Mouse (Mus musculus): ENCODE data around the gene Nfkbiz. TPM values are rescaled to one million over a fixed set of nuclear protein-coding genes. Genes with fewer than 3 reads are reported as not detected.

The Nfkbiz gene
- total and polyA plus RNA-seq, 2 experiments from 2014 or later: 1.7 to 6.8 TPM

DNA sequence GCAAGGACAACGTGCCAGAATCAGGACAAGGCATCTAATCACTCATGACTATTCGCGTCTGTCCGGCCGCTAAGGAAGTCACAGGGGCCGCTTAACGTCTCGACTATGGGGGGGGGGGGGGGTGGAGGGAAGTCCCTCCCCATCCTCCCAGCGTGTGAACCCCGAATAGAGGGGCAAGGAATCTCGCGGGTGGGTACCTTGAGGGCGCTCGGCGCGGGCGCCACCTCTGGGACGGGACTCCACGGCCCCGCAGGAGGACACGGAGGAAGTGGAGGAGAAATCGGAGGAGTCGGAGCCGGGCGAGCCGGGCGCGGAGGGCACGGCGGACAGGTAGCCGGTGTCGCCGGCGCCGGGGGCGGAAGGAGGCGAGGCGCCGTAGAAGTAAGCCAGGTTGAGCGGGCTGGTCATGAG lies 17.1 kb downstream of the Nfkbiz start:
- Histone ChIP-seq H3K9me3 (replicated peaks; ENCODE audit: control insufficient read depth, low read length) (no peaks in the 10 kb centered on the region), H3K36me3 (replicated peaks; ENCODE audit: control insufficient read depth, insufficient read depth, low read length) (peaks cover 14% of the 10 kb centered on the region), H3K9ac (replicated peaks; ENCODE audit: low read depth, low read length) (peak overlapping the region; percentile 83), H3K27me3 (ENCODE audit: control insufficient read depth, insufficient read depth, low read length) (no peaks in the 10 kb centered on the region), H3K27ac (ENCODE audit: low read depth) (peak overlapping the region; percentile 89), H3K4me2 (ENCODE audit: low read depth, low read length) (peak overlapping the region; percentile 87), H3K4me1 (ENCODE audit: control insufficient read depth, insufficient read depth) (no peaks in the 10 kb centered on the region), H3K4me3 (ENCODE audit: low read depth, low read length) (peak overlapping the region; percentile 95)
- WGBS: under 1% methylated on average over 39 of the region's 40 CpGs
- DNase-seq (ENCODE audit: low spot score) (peak; percentile 9), ATAC-seq (ENCODE audit: insufficient read depth, low read depth) (peak; percentile 18)
- TF ChIP-seq EP300 (IDR thresholded peaks at IDR 0.05; ENCODE audit: low read depth): no peak
- no peak for TF ChIP-seq CTCF (IDR thresholded peaks at IDR 0.05; ENCODE audit: low read depth)

DNA sequence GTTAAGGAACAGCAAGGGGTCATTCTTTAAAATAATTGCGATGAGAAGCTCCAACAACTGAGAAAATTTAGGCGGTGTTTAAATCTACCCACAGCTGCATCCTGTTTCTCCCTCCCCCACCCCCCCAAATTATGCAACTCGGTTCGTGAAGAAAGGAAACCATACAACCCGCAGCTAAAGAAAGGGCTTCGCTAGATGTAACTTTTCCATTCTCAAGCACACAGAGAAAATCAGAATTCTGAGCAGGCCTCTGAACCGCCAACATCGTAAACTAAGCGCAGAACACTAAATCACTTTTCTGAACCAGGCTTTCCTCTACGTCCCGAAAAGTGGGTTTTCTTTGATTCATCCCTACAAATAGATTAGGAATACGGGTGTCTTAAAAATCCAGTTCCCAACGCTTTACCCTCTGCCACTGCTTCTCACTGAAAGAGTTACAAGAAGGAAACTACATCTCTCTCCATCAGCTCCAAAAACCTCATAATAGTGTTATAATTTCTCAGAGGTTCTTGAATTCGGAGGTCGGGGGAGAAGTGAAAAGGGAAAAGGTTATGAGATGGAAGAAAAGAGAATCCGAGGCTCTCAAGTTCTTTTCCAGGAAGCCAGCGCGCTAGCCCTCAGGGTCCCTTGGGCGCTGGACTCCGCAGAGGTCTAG lies 17.7 kb downstream of the Nfkbiz start:
- WGBS: 22% methylated on average over 20 of the region's 20 CpGs
- H3K4me1 ChIP-seq (ENCODE audit: control insufficient read depth, insufficient read depth): no peaks in the 10 kb centered on the region
- ATAC-seq (ENCODE audit: insufficient read depth, low read depth): no peak; the same call in 1 of the 2 replicates

DNA sequence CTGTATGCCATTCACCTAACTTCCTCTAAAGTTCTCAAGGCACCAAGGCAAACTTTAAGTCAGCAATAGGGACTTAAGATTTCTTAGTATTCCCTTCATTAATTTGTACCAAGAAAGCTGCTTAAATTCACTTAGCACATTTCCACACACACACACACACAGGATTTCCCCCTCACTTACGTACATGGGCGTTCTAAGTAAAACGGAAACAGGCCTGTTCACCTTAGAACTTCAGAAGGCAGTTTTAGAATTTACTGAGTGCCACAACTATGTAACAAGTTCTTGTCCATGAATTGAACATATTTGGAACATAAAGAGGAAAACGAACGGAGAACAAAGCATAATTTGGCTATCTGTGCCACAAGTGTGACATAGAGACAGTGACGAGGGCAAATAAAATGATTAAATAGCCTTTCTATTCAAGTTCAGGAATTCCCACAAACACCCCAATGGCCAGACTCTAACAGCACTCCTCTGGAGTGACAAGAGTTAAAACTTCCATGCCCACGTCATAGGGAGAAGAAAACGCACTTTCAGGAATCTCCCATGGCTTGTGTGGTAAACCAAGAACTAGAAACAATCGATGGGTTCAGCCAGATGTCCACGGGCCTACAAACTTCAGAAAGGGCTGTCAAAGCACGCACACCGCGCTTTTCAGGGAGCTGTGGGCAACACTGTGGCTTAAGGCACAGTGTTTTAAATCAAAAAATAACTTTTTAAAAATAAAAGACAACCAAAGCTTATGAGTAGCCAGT lies 18.4 kb downstream of the Nfkbiz start:
- no peak for ATAC-seq (ENCODE audit: insufficient read depth, low read depth)
- H3K9ac ChIP-seq (replicated peaks; ENCODE audit: low read depth, low read length): peak overlapping the region; percentile 83
- H3K4me2 ChIP-seq (ENCODE audit: low read depth, low read length): peak overlapping the region; percentile 87
- 47% methylated on average over 13 of the region's 13 CpGs for WGBS
- peak overlapping the region; percentile 95 for H3K4me3 ChIP-seq (ENCODE audit: low read depth, low read length)
- peaks cover 26% of the 10 kb centered on the region for H3K36me3 ChIP-seq (replicated peaks; ENCODE audit: control insufficient read depth, insufficient read depth, low read length)
- no peaks in the 10 kb centered on the region for H3K4me1 ChIP-seq (ENCODE audit: control insufficient read depth, insufficient read depth)
- peak; percentile 10 for DNase-seq (ENCODE audit: low spot score)
- TF ChIP-seq EP300 (IDR thresholded peaks at IDR 0.05; ENCODE audit: low read depth) (no peak), CTCF (IDR thresholded peaks at IDR 0.05; ENCODE audit: low read depth) (no peak)
- H3K27ac ChIP-seq (ENCODE audit: low read depth): peak overlapping the region; percentile 89
- no peaks in the 10 kb centered on the region for H3K9me3 ChIP-seq (replicated peaks; ENCODE audit: control insufficient read depth, low read length)
- H3K27me3 ChIP-seq (ENCODE audit: control insufficient read depth, insufficient read depth, low read length): no peaks in the 10 kb centered on the region

More for the DNA sequence above, 17.7 kb downstream of the Nfkbiz start:
- H3K9me3 ChIP-seq (replicated peaks; ENCODE audit: control insufficient read depth, low read length): no peaks in the 10 kb centered on the region
- H3K9ac ChIP-seq (replicated peaks; ENCODE audit: low read depth, low read length): peak overlapping the region; percentile 83
- peak overlapping the region; percentile 89 for H3K27ac ChIP-seq (ENCODE audit: low read depth)
- H3K4me2 ChIP-seq (ENCODE audit: low read depth, low read length): peak overlapping the region; percentile 87
- peaks cover 19% of the 10 kb centered on the region for H3K36me3 ChIP-seq (replicated peaks; ENCODE audit: control insufficient read depth, insufficient read depth, low read length)
- peak overlapping the region; percentile 95 for H3K4me3 ChIP-seq (ENCODE audit: low read depth, low read length)
- DNase-seq (ENCODE audit: low spot score): peak; percentile 15
- TF ChIP-seq EP300 (IDR thresholded peaks at IDR 0.05; ENCODE audit: low read depth): no peak
- no peak for TF ChIP-seq CTCF (IDR thresholded peaks at IDR 0.05; ENCODE audit: low read depth)
- H3K27me3 ChIP-seq (ENCODE audit: control insufficient read depth, insufficient read depth, low read length): no peaks in the 10 kb centered on the region

- peak overlapping the region; percentile 89 for H3K27ac ChIP-seq (ENCODE audit: low read depth)
- ATAC-seq (ENCODE audit: insufficient read depth, low read depth): no peak
- peak overlapping the region; percentile 95 for H3K4me3 ChIP-seq (ENCODE audit: low read depth, low read length)
- H3K9me3 ChIP-seq (replicated peaks; ENCODE audit: control insufficient read depth, low read length): no peaks in the 10 kb centered on the region
- WGBS: 30% methylated on average over 15 of the region's 15 CpGs
- no peaks in the 10 kb centered on the region for H3K4me1 ChIP-seq (ENCODE audit: control insufficient read depth, insufficient read depth)
- 0 out of 2 replicates have a peak overlapping the region, but pooled peaks have one; percentile 83 for H3K9ac ChIP-seq (replicated peaks; ENCODE audit: low read depth, low read length)
- no peak for TF ChIP-seq EP300 (IDR thresholded peaks at IDR 0.05; ENCODE audit: low read depth)
- peaks cover 36% of the 10 kb centered on the region for H3K36me3 ChIP-seq (replicated peaks; ENCODE audit: control insufficient read depth, insufficient read depth, low read length)
- H3K4me2 ChIP-seq (ENCODE audit: low read depth, low read length): peak overlapping the region; percentile 87
- no peaks in the 10 kb centered on the region for H3K27me3 ChIP-seq (ENCODE audit: control insufficient read depth, insufficient read depth, low read length)
- DNase-seq (ENCODE audit: low spot score): peak; percentile 31
Measured at GRCm38 (mm10) chr16:55819186-55819861, 19.4 kb downstream of the Nfkbiz start.

DNA sequence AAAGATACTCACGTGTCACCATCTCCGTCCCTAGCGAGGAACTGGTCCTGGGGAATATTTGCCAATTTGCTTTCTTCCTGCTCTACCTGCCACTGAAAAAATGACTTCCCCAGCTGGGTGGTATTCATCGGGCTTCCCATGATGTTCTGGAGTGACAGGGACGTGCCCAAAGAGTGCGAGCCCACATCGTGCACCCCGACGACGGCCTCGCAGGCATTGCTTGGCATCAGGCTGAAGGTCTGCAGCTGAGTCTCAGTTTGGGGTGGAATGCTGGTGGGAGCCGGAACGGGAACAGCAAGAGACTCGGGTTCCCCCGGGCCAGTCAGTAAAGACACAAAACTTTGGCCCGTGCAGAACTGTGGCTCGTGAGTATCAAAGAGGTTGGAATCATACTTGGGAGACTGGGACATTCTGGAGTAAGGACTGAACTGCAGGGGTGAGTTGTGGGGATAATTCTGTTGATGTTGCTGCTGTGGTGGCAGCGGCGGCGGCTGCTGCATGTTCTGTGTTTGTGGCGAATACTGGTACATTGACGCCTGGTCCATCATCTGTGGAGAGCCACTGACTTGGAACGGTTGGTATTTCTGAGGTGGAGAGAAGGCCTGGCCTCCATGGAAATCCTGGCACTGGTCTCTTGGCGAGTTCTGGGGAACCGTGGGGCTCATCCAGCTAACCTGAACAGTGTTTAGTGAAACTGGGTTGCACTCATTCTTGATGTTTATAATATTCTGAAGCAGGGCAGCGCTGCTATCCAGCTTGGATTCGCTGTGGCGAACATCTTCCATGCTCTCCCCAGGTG lies 20.8 kb downstream of the Nfkbiz start:
- Histone ChIP-seq H3K4me3 (ENCODE audit: low read depth, low read length) (no peak overlapping the region), H3K36me3 (replicated peaks; ENCODE audit: control insufficient read depth, insufficient read depth, low read length) (peaks cover 48% of the 10 kb centered on the region), H3K4me2 (ENCODE audit: low read depth, low read length) (no peak overlapping the region), H3K4me1 (ENCODE audit: control insufficient read depth, insufficient read depth) (no peaks in the 10 kb centered on the region), H3K9me3 (replicated peaks; ENCODE audit: control insufficient read depth, low read length) (no peaks in the 10 kb centered on the region), H3K27ac (ENCODE audit: low read depth) (no peak overlapping the region), H3K27me3 (ENCODE audit: control insufficient read depth, insufficient read depth, low read length) (no peaks in the 10 kb centered on the region), H3K9ac (replicated peaks; ENCODE audit: low read depth, low read length) (no peak overlapping the region)
- 93% methylated on average over 28 of the region's 28 CpGs for WGBS
- ATAC-seq (ENCODE audit: insufficient read depth, low read depth): no peak
- DNase-seq (ENCODE audit: low spot score): no peak
- TF ChIP-seq EP300 (IDR thresholded peaks at IDR 0.05; ENCODE audit: low read depth): no peak
- TF ChIP-seq CTCF (IDR thresholded peaks at IDR 0.05; ENCODE audit: low read depth): no peak
